Mouse (Mus musculus) E14TG2a.4 (cell line): Measurements from ENCODE around the gene Slco2b1.

Experiments used
- CTCF ChIP-seq: conservative IDR thresholded peaks from 2 replicates; pipeline ENCODE4 v1.5.1; 2014; ENCODE audit warnings: low read length
- POU5F1 ChIP-seq: IDR thresholded peaks from 2 replicates; pipeline ENCODE4 v1.6.1; 2014; ENCODE audit warnings: low read length, borderline replicate concordance

DNA sequence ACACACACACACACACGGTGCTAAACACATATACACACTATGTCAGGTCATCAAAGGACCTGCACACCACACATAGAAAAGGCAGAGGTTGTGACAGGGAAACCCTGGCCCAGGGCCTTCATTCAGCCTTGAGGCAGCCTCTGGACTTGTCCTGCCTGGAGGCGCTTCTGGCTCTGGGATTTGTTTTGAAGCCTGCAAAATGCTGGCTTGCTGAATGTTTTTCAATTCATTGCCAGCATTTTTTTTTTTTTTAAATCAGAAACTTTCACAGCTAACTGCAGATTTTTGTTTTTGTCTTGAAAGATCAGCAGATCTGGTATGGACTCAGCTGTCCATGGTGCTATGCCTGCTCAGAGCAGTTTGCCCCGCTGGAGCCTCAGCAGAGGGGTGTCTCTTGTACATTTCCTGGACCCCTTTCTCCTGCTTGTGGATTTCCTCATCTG, 11.4 kb downstream of the Slco2b1 start:
- TF ChIP-seq CTCF = no peak
- no peak for TF ChIP-seq POU5F1
